ENCODE assay signal across 18 mouse cellular contexts in genomic region chr9:28642766-28643165, GRCm38 (mm10).
"Had no signal": no experiment of that assay in that cellular context is flagged by ENCODE, and none has a peak within 500 bp of the region (broad histone marks: within the 10 kb centered on the region; RNA-seq: fewer than 3 reads in every experiment).

No protein-coding gene starts in this region.

- H3K9ac ChIP-seq: lung, embryonic 14.5 days; midbrain, embryonic 12.5 days; neural tube, embryonic 13.5 days; neural tube, embryonic 15.5 days had no signal

- H3K9me3 ChIP-seq: midbrain, embryonic 10.5 days; midbrain, embryonic 12.5 days; neural tube, embryonic 13.5 days; neural tube, embryonic 15.5 days had no signal

- ATAC-seq: midbrain, embryonic 16.5 days had no signal

- DNase-seq: lung, adult 18-20 months; lung, embryonic 14.5 days; lung, postnatal 10 days; lung, postnatal 4 days; retina, postnatal 1 day; right cerebral cortex, adult 18-20 months; right cerebral cortex, postnatal 25 days; right cerebral cortex, postnatal 4 days; spleen, adult 18-20 months; thymus, adult 18-20 months; thymus, postnatal 14 days; thymus, postnatal 36 days had no signal

- H3K4me3 ChIP-seq: midbrain, embryonic 10.5 days; midbrain, embryonic 12.5 days; myocyte; neural tube, embryonic 13.5 days; neural tube, embryonic 15.5 days had no signal

- H3K36me3 ChIP-seq: midbrain, embryonic 10.5 days; midbrain, embryonic 12.5 days; neural tube, embryonic 13.5 days; neural tube, embryonic 15.5 days had no signal

- H3K4me1 ChIP-seq: midbrain, embryonic 10.5 days; neural tube, embryonic 15.5 days had no signal

- H3K27ac ChIP-seq: midbrain, embryonic 10.5 days; neural tube, embryonic 13.5 days; neural tube, embryonic 15.5 days had no signal

- H3K4me2 ChIP-seq: lung, embryonic 14.5 days; midbrain, embryonic 12.5 days; neural tube, embryonic 13.5 days; neural tube, embryonic 15.5 days had no signal

- H3K27me3 ChIP-seq: midbrain, embryonic 12.5 days; neural tube, embryonic 13.5 days; neural tube, embryonic 15.5 days had no signal
